Mouse (Mus musculus) heart, postnatal 0 days (tissue): ENCODE data around the gene Ceacam19.

Experiments
- CTCF ChIP-seq: IDR thresholded peaks from 2 replicates; pipeline ENCODE4 v1.5.1; 2016; ENCODE audit warnings: antibody characterized with exemption, control low read depth, low read depth
- EP300 ChIP-seq: IDR thresholded peaks from 2 replicates; pipeline ENCODE4 v1.6.1; 2016; ENCODE audit warnings: antibody characterized with exemption, low read depth

DNA sequence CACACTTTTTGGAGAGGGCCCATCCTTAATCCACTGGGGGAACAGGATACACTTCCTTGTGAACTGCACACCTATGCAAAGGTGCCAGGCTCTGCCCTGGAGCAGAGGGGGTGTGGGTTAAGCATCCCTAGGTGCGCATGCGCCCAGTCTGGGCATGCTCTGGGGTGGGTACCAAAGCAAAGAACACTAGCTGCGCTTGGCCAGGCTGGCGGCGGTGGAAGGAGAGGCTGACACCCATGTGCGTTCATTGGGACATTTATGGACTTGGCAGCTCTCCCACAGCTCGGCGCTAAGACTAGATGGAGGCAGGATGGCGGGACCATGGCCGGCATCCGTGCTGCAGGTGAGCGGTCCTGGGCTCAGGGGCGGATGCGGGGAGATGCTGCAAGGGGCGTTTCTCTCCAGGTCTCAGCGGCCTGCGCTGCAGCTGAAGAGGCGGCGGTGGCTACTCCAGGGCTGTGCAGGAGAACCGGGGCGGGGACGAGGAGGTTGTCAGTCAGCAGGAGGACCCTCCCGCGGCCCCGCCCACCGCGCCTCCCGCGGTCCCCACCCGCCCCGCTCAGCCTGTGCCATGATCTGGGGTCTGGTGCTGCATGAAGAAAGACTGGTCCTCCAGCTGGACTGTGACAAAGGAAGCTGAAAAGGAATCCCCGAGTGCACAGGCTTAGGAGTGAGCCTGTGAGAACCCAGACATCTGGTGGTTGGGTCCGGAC is 35.8 kb downstream of the Ceacam19 start, which contains the start of gene Gm19345:
- TF ChIP-seq CTCF: no peak
- no peak for TF ChIP-seq EP300
